Mouse (Mus musculus): ENCODE results near the gene 9130023H24Rik.

Gene 9130023H24Rik

GRCm38 (mm10) chr7:128237927-128238778, at the start of gene 9130023H24Rik:
9130023H24Rik (minus strand) TSS chr7:128238031.
- peak; percentile 100 for DNase-seq (ENCODE audit: low read depth, low spot score)

- DNase-seq (ENCODE audit: low read depth, low spot score): no peak
Measured at GRCm38 (mm10) chr7:128285060-128285459, 47.2 kb upstream of the 9130023H24Rik start.

GRCm38 (mm10) chr7:128284047-128284446, 46.2 kb upstream of the 9130023H24Rik start:
- no peak for DNase-seq (ENCODE audit: low read depth, low spot score)

GRCm38 (mm10) chr7:128282532-128283244, 44.9 kb upstream of the 9130023H24Rik start:
- no peak for DNase-seq (ENCODE audit: low read depth, low spot score)

- no peak for DNase-seq (ENCODE audit: low read depth, low spot score)
Measured at GRCm38 (mm10) chr7:128281765-128282164, 43.9 kb upstream of the 9130023H24Rik start.

- DNase-seq (ENCODE audit: low read depth, low spot score): no peak
Measured at GRCm38 (mm10) chr7:128279750-128280149, 41.9 kb upstream of the 9130023H24Rik start.

- no peak for DNase-seq (ENCODE audit: low read depth, low spot score)
Measured at GRCm38 (mm10) chr7:128276051-128276450, 38.2 kb upstream of the 9130023H24Rik start.

- DNase-seq (ENCODE audit: low read depth, low spot score): no peak
Measured at GRCm38 (mm10) chr7:128271496-128271895, 33.7 kb upstream of the 9130023H24Rik start.

- DNase-seq (ENCODE audit: low read depth, low spot score): peak; percentile 60
Measured at GRCm38 (mm10) chr7:128270431-128270850, 32.6 kb upstream of the 9130023H24Rik start.

GRCm38 (mm10) chr7:128267813-128268212, 30.0 kb upstream of the 9130023H24Rik start:
- no peak for DNase-seq (ENCODE audit: low read depth, low spot score)

GRCm38 (mm10) chr7:128267391-128267790, 29.6 kb upstream of the 9130023H24Rik start:
- DNase-seq (ENCODE audit: low read depth, low spot score): no peak

- no peak for DNase-seq (ENCODE audit: low read depth, low spot score)
Measured at GRCm38 (mm10) chr7:128266056-128266455, 28.2 kb upstream of the 9130023H24Rik start.

- no peak for DNase-seq (ENCODE audit: low read depth, low spot score)
Measured at GRCm38 (mm10) chr7:128265411-128265810, 27.6 kb upstream of the 9130023H24Rik start, which contains the start of gene Slc5a2. Slc5a2 (plus strand) TSS chr7:128265657.

GRCm38 (mm10) chr7:128256783-128257334, 19.0 kb upstream of the 9130023H24Rik start:
- DNase-seq (ENCODE audit: low read depth, low spot score): no peak

- no peak for DNase-seq (ENCODE audit: low read depth, low spot score)
Measured at GRCm38 (mm10) chr7:128255757-128256156, 17.9 kb upstream of the 9130023H24Rik start.

- DNase-seq (ENCODE audit: low read depth, low spot score): no peak
Measured at GRCm38 (mm10) chr7:128254978-128255377, 17.1 kb upstream of the 9130023H24Rik start.

- DNase-seq (ENCODE audit: low read depth, low spot score): no peak
Measured at GRCm38 (mm10) chr7:128252609-128253008, 14.8 kb upstream of the 9130023H24Rik start.

- DNase-seq (ENCODE audit: low read depth, low spot score): no peak
Measured at GRCm38 (mm10) chr7:128251946-128252345, 14.1 kb upstream of the 9130023H24Rik start.

GRCm38 (mm10) chr7:128249998-128250397, 12.2 kb upstream of the 9130023H24Rik start:
- DNase-seq (ENCODE audit: low read depth, low spot score): no peak

GRCm38 (mm10) chr7:128248081-128249042, 10.5 kb upstream of the 9130023H24Rik start:
- DNase-seq (ENCODE audit: low read depth, low spot score): no peak

- peak; percentile 92 for DNase-seq (ENCODE audit: low read depth, low spot score)
Measured at GRCm38 (mm10) chr7:128247443-128247842, 9.6 kb upstream of the 9130023H24Rik start.
